Mouse (Mus musculus) heart, postnatal 36 days (tissue): Measurements from ENCODE around the gene Pdcl3. TPM values are rescaled to one million over a fixed set of nuclear protein-coding genes. Genes with fewer than 3 reads are reported as not detected.
"Not testable (repeated sequence)": the region's sequence is repeated elsewhere in the genome, so short reads cannot be mapped to it uniquely, and the experiment has no call there.

Source experiments
- DNase-seq, 2 experiments: peaks; one replicate each; pipeline ENCODE4 v3.0.0; 2021 to 2022
- intact Hi-C: fragments of 180-260 bp; cut with DNase I; formaldehyde crosslinking; loops from one replicate; pipeline ENCODE4 v1.15.1; 2025
- total RNA-seq, 2 experiments: library from RNA; stranded (reverse); gene quantifications; 2 replicates each; pipeline ENCODE4 v1.2.3; 2021

Gene Pdcl3
- total RNA-seq, 2 experiments from 2014 or later: 76.2 to 77.3 TPM

DNA sequence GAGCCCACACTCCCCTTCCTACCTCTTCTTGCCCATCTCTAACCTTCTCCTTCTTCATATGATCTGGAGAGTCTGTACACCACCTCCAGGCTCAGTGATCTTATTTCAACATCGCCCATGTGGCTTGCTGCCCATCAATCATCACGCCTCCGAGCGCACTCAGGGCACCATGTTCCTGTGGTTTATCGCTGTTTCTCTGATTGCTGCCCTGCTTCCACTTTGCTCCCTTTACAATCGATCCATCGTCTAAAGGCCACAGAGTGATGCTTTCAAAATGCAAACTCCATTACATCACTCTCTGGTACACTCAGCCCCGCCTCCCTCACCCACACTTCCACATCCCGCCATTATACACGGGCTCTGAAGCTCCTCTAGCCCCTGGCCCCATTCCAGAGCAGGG lies 30.1 kb downstream of the Pdcl3 start:
- intact Hi-C loops: no loop called here
- DNase-seq: no peak

DNA sequence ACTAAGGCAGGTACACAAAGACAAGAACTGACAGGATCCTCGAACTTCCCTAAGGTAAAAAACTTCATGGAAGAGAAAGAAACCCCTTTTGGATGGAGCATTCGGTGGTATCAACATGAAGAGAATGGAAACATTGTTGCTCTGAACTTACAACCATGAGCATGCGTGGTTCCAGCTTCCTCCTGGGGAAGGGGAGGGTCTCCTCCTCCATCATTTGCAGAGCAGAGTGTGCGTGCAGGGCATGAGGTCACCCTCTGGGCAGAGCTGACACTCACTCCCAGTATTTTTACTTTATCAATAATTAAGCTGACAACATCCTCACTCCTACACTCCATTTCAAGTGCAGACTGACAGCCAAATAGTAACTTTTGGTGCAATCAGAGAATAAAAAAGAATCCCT lies 32.5 kb downstream of the Pdcl3 start:
- intact Hi-C loops: no loop called here
- DNase-seq: no peak

DNA sequence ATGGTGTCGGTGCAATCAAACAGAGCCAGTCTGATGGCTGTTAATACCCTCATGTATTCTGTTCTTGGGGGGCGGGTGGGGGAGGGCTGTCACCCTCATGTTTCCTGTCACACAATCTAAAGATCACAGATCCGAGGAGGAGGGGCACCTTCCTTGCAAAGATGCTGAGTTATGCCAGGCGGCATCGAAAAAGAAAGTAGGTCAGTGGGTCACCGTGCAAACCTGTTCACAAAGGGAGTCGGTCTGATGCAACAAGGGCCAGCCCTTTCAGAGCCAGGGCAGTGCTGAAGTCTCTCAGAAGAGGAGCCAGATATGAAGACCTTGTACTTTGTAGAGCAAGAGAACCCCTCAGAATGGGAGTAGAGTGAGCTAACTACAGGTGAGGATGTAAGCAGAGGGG lies 39.7 kb downstream of the Pdcl3 start:
- intact Hi-C loops: no loop called here
- DNase-seq: no peak

DNA sequence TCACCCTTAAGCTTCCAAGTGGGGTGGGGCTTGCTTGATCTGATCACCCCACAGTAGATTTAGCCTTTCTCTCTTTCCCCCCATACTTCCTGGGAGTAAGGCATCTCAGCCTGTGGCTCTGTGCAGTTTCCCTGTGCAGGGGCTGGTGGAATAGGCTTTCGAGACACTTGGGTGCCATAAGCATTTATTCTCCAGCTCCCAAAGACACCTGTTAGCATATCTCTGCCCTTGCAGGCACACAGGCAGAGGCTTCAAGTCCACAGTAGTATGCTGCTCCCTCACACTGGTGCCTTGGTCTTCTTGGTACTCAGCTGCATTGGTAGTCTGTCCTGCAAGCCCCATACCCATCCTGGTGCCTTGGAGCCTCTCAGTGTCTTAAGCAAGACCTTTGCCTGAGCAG lies 40.4 kb downstream of the Pdcl3 start:
- no peak for DNase-seq
- intact Hi-C loops: no loop called here

DNA sequence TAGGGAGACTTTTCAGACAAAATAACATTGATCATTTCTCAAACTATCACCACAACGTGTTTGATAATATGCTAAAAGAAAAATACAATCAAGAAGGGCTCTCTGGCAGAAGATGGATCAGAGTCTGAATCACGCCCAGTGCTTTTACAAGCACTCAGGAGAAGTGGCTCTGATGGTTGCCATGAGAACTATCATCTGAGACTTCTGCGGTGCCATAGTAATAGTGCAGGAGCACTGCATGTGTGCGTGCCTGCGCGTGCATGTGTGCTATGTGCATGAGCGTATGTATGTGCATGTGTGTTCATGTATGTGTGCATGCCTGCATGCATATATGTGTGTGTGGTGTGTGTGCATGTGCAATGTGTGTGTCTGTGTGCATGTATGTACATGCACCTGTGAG lies 43.8 kb downstream of the Pdcl3 start:
- DNase-seq: no peak
- intact Hi-C loops: no loop called here

DNA sequence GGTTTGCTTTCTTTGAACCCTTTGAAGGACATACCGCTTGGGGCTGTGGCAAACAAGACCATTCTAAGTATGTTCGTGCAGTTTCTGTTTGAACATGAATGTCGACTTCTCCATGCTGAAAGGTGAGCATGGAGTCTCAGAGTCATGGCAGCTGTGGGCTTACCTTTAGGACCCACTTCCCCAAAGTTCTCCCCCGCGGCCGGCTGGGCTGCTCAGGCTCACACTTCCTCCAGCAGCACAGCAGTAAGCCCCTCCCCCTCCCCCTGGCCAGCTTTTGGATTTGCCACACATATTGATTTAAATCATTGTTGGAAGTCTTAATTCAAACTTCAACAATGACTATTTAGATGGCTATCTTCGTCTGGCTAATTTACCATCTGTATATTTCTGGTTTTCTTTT lies 44.7 kb downstream of the Pdcl3 start:
- DNase-seq: no peak
- intact Hi-C loops: no loop called here

DNA sequence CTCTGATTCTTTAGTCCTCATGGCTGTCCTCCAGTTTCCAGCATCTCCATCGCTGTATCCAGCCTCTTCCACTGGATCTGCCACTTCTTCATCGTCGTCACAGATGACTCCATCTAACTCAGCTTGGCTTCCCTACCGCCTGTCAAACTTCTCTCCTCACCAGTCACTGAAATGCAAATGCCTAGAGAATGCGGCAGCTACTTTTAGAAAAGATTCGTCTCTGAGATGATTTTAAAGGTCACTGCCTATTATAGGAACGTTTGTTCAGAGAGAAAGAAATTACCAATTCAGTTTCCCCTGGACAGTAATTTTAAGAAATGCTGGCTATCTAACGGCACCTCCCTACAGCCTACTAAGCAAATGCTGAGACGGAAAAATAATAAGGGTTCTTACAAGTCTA lies 50.4 kb downstream of the Pdcl3 start:
- no peak for DNase-seq
- intact Hi-C loops: no loop called here

DNA sequence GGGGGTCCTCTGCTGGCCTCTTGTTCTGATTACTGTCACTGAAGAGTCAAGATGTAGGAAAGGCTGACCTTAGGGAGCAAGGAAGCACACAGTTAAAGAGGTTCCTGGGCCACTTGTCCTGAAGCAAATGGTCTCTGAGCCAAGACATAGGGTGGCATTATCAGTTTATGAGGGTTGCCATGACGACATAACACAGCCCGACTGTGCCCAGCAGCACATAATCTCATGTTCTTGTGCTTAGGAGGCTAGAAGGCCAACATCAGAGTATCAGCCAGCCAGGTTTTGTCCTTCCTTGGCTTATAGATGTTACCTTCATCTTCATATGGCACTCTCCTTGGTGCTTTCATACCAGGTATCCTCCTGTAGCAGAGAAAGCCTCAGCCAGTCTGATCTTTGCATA lies 56.8 kb downstream of the Pdcl3 start:
- DNase-seq: no peak
- intact Hi-C loops: no loop called here

DNA sequence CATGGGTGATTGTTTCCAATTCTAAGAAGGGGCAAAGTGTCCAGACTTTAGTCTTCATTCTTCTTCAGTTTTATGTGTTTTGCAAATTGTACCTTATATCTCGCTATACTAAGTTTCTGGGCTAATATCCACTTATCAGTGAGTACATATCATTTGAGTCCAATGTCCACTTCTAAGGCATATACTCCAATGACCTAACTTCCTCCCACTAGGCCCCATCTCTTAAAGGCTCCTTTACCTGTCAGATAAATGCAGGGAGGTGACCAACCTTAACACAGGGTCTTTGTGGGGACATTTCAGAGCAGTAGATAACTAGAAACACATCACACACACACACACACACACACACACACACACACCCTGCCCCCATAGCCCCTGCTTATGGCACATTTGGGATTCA lies 59.0 kb downstream of the Pdcl3 start:
- DNase-seq, intact Hi-C loops: not testable (repeated sequence)

DNA sequence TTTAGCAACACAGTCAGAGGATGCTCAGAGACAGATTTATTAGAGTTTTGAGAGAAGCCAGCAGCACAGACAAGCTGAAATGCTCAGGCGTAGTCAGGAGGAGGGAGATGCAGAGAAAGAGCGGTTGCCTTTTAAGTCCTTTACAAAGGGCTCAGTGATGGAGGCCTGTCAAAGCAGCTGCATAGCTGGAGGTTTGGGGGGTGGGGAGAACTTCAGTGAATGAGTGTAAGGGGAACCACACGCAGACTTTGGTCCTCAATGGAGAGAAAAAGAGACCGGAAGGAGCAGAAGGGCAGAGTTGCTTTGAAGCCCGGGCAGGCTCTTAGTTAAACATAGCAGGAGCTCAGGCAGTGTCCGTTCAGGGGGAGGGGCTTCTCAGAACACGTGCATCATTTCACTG lies 61.3 kb downstream of the Pdcl3 start:
- no peak for DNase-seq
- intact Hi-C loops: no loop called here

Other genes with a start within 250 kb of the Pdcl3 start
- gene Lonrf2, start 148.9 kb upstream of the Pdcl3 start, total RNA-seq: 1 to 10 TPM; 2.5 to 3.6 TPM
- gene Chst10, start 87.4 kb upstream of the Pdcl3 start, total RNA-seq: under 1 TPM; 0.27 to 0.28 TPM
- not detected for gene Nms, start 46.5 kb upstream of the Pdcl3 start, total RNA-seq
- gene Npas2, start 208.1 kb downstream of the Pdcl3 start, total RNA-seq: 1 to 10 TPM; 2.7 to 4.6 TPM